Mouse (Mus musculus): ENCODE results near the gene Sdccag8.

- TF ChIP-seq CTCF (IDR thresholded peaks at IDR 0.05; ENCODE audit: low read depth), result no peak
- TF ChIP-seq EP300 (optimal IDR thresholded peaks at IDR 0.05), result no peak
These were observed 996 bp upstream of the Sdccag8 start for GRCm38 (mm10) chr1:176813292-176814035.

Data from stomach, postnatal 0 days (tissue).